Mouse (Mus musculus) right cerebral cortex, adult 18-20 months (tissue): ENCODE data around the gene Ccnb1.
"Not testable (repeated sequence)": the region's sequence is repeated elsewhere in the genome, so short reads cannot be mapped to it uniquely, and the experiment has no call there.

ENCODE experiments used
- DNase-seq: peaks from one replicate; pipeline ENCODE4 v3.0.0; 2022; ENCODE audit warnings: mixed read lengths

Ccnb1 gene

GRCm38 (mm10) chr13:100755329-100755728 lies 31.0 kb downstream of the Ccnb1 start:
- no peak for DNase-seq

DNA sequence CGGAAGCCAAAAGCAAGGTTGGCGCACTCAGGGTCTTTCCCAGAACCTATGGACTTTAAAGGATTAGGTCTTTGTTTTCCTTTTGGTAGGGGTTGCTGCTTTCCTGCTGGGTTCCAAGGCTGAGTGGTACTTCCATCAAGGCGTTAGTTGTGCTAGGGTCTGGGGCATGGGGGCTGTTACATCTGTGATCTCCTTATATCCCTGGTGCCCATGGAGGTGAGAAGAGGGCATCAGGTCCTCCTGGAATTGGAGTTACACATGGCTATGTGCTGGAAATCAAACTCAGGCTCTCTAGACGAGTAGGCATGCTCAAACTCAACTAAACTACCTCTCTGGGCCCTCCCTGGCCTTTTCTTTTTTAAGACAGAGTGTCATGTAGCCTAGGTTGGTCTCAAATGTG lies 32.2 kb downstream of the Ccnb1 start:
- no peak for DNase-seq

DNA sequence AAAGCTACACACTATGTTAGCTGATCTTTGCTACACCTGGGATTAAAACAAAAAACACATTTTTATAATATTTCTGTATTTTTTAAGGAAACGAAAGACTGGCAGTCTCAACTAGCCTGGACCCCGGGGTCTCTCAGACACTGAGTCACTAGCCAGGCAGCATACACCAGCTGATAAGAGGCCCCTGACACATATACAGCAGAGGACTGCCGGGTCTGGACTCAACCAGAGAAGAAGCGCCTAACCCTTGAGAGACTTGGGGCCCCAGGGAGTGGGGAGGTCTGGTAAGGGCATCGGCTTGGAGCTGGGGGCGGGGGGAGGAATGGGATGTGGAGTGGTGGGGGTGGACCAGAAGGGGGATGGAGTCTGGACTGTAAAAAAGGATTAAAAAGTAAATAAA lies 33.4 kb downstream of the Ccnb1 start:
- DNase-seq: no peak

DNA sequence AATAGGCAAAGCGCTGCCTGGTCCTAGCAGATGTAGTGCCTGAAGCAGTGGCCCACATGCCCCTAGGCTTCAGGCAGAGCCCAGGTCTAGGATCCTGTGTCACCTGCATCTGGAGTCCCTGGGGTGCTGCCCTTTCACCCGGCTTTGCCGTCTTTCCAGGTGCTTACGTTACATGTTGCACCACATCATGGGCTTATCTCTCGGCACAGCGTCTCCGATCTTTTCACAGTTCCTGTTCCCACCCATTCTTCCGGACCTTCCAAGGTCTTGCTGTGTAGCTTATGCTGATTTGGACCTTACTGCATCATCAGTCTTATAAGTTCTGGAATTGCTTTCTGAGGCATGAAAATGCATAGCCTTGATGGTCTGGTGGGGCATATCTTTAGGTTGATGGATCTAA lies 33.8 kb downstream of the Ccnb1 start:
- DNase-seq: no peak

- DNase-seq: no peak
Measured at GRCm38 (mm10) chr13:100751402-100751801, 35.0 kb downstream of the Ccnb1 start.

GRCm38 (mm10) chr13:100750799-100751198 lies 35.6 kb downstream of the Ccnb1 start:
- no peak for DNase-seq

DNA sequence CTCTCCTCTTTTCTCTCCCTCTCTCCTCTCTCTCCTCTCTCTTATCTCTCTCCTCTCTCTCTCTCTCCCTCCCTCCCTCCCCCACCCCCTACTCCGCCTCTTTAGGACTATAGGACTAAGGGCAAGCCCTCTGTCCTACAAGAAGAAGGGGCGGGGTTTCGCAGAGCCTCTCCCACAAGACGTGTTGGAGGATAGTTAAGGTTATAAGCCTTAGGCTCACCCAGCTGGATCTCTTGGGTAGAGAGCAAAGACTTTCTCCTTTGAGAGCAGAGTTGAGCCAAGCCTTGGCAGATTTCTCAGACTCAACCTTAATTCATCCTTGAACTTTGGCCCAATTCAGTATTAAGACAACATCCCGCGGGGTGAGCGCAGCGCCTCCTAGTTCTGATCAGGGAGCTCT lies 37.7 kb downstream of the Ccnb1 start:
- no peak for DNase-seq

- peak; percentile 66 for DNase-seq
Measured at GRCm38 (mm10) chr13:100746090-100746489, 40.3 kb downstream of the Ccnb1 start.

GRCm38 (mm10) chr13:100744036-100744744 lies 42.2 kb downstream of the Ccnb1 start, which contains the start of gene Mrps36:
Gene Mrps36, minus strand, starts transcription at chr13:100744659.
- peak; percentile 95 for DNase-seq

- DNase-seq: no peak
Measured at GRCm38 (mm10) chr13:100743346-100744035, 42.9 kb downstream of the Ccnb1 start.

DNA sequence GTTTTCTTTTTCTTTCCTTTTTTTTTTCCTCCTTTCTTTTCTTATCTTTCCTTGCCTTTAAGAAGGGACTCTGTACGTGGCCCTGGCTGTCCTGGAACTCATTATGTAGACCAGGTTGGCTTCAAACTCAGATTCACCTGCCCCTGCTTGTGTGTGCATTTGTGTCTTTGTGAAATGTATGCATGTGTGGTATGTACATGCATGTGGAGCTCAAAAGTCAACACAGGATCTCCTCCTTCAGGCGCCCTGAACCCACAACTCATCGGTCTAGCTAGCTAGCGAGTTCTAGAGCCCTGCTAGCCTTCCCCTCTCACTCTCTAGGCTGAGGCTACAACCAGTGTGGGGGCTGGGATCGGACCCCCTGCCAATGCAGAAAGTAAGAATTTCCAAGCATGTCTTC lies 43.5 kb downstream of the Ccnb1 start:
- DNase-seq: no peak

DNA sequence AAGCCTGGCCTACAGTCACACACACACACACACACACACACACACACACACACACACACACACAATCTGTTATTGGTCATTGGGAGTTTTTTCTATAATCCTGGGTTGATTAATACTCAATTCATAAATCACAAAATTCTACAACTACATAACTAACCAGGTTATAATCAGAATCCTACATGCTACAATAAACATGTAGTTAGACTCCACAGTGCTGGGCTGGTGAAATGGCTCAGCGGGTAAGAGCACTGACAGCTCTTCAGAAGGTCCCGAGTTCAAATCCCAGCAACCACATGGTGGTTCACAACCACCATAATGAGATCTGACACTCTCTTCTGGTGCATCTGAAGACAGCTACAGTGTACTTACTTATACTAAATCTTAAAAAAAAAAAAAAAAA lies 53.6 kb downstream of the Ccnb1 start:
- DNase-seq: no peak

DNA sequence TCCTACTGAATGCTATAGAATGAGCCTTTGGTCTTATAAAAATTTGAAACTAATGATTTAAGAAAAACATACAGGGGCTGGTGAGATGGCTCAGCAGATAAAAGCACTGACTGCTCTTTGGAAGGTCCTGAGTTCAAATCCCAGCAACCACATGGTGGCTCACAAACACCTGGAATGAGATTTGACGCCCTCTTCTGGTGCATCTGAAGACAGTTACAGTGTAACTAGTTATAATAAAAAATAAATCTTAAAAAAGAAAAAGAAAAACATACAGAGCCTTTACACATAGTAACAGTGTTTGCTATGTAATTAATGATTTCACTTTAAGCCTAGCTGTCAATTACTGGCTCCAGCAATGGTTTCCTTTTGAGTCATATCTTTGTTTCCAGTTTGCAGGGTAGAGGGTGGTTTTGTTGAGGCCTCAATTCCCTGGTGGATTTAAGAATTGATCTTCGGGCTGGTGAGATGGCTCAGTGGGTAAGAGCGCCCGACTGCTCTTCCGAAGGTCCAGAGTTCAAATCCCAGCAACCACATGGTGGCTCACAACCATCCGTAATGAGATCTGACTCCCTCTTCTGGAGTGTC lies 54.8 kb downstream of the Ccnb1 start:
- DNase-seq: not testable (repeated sequence)

- DNase-seq: peak; percentile 95
Measured at GRCm38 (mm10) chr13:100730861-100731176, 55.6 kb downstream of the Ccnb1 start, which contains the start of gene Cdk7. Gene Cdk7, minus strand, starts transcription at chr13:100730939.

GRCm38 (mm10) chr13:100730153-100730860 lies 56.1 kb downstream of the Ccnb1 start:
- no peak for DNase-seq
